Mouse (Mus musculus): Measurements from ENCODE around the gene Olfr342. TPM values are rescaled to one million over a fixed set of nuclear protein-coding genes. Genes with fewer than 3 reads are reported as not detected.

The Olfr342 gene
- polyA plus RNA-seq (2014; fragmentation: Nextera tagmentation; extraction: Ambion mirVana) = not detected in 2 replicates

- 78% methylated on average over 3 of the region's 3 CpGs for WGBS
- ATAC-seq (ENCODE audit: low FRiP score) (no peak), DNase-seq (ENCODE audit: low spot score) (no peak)
- H3K4me1 ChIP-seq (replicated peaks; ENCODE audit: control insufficient read depth, insufficient read depth, low read length) = no peaks in the 10 kb centered on the region
- H3K4me3 ChIP-seq (ENCODE audit: low read depth, low read length) = no peak within 1 kb of the TSS
- H3K9me3 ChIP-seq (ENCODE audit: control insufficient read depth, low read length) = no peaks in the 10 kb centered on the region; the same call in 1 of the 2 replicates
- H3K36me3 ChIP-seq (ENCODE audit: control insufficient read depth, insufficient read depth, low read length) = no peaks in the 10 kb centered on the region
- no peak within 1 kb of the TSS for H3K9ac ChIP-seq (ENCODE audit: low read depth, low read length)
- no peak within 1 kb of the TSS for H3K27ac ChIP-seq (ENCODE audit: low read depth, low read length)
- H3K4me2 ChIP-seq (replicated peaks; ENCODE audit: low read depth, low read length) = no peak within 1 kb of the TSS
- no peaks in the 10 kb centered on the region for H3K27me3 ChIP-seq (ENCODE audit: control insufficient read depth, insufficient read depth, low read length)
Measured at GRCm38 (mm10) chr2:36524698-36525097, at the start of gene Olfr342. TSS of gene Olfr342 (plus strand) at chr2:36524998.

- Histone ChIP-seq H3K27ac (ENCODE audit: low read depth, low read length) (no peak within 1 kb of the TSS), H3K9ac (ENCODE audit: low read depth, low read length) (no peak within 1 kb of the TSS), H3K4me3 (ENCODE audit: low read depth, low read length) (no peak within 1 kb of the TSS), H3K36me3 (ENCODE audit: control insufficient read depth, insufficient read depth, low read length) (no peaks in the 10 kb centered on the region), H3K27me3 (ENCODE audit: control insufficient read depth, insufficient read depth, low read length) (no peaks in the 10 kb centered on the region), H3K4me1 (replicated peaks; ENCODE audit: control insufficient read depth, insufficient read depth, low read length) (no peaks in the 10 kb centered on the region), H3K9me3 (ENCODE audit: control insufficient read depth, low read length) (no peaks in the 10 kb centered on the region), H3K4me2 (replicated peaks; ENCODE audit: low read depth, low read length) (no peak within 1 kb of the TSS)
- ATAC-seq (ENCODE audit: low FRiP score) = no peak
- no peak for DNase-seq (ENCODE audit: low spot score)
Measured at GRCm38 (mm10) chr2:36482368-36482767, 42.4 kb upstream of the Olfr342 start, which contains the start of gene Olfr341. TSS of gene Olfr341 (minus strand) at chr2:36482468.

GRCm38 (mm10) chr2:36565156-36565555 is 40.4 kb downstream of the Olfr342 start:
- Histone ChIP-seq H3K4me2 (replicated peaks; ENCODE audit: low read depth, low read length) (no peak overlapping the region), H3K27ac (ENCODE audit: low read depth, low read length) (no peak overlapping the region), H3K9me3 (ENCODE audit: control insufficient read depth, low read length) (no peaks in the 10 kb centered on the region), H3K4me3 (ENCODE audit: low read depth, low read length) (no peak overlapping the region), H3K36me3 (ENCODE audit: control insufficient read depth, insufficient read depth, low read length) (no peaks in the 10 kb centered on the region), H3K9ac (ENCODE audit: low read depth, low read length) (no peak overlapping the region), H3K27me3 (ENCODE audit: control insufficient read depth, insufficient read depth, low read length) (no peaks in the 10 kb centered on the region), H3K4me1 (replicated peaks; ENCODE audit: control insufficient read depth, insufficient read depth, low read length) (no peaks in the 10 kb centered on the region)
- DNase-seq (ENCODE audit: low spot score) (no peak), ATAC-seq (ENCODE audit: low FRiP score) (no peak)

- Histone ChIP-seq H3K36me3 (ENCODE audit: control insufficient read depth, insufficient read depth, low read length) (no peaks in the 10 kb centered on the region), H3K9ac (ENCODE audit: low read depth, low read length) (no peak within 1 kb of the TSS), H3K27me3 (ENCODE audit: control insufficient read depth, insufficient read depth, low read length) (no peaks in the 10 kb centered on the region), H3K4me1 (replicated peaks; ENCODE audit: control insufficient read depth, insufficient read depth, low read length) (no peaks in the 10 kb centered on the region), H3K9me3 (ENCODE audit: control insufficient read depth, low read length) (no peaks in the 10 kb centered on the region), H3K27ac (ENCODE audit: low read depth, low read length) (no peak within 1 kb of the TSS), H3K4me2 (replicated peaks; ENCODE audit: low read depth, low read length) (no peak within 1 kb of the TSS), H3K4me3 (ENCODE audit: low read depth, low read length) (no peak within 1 kb of the TSS)
- no peak for DNase-seq (ENCODE audit: low spot score)
- 86% methylated on average over 1 of the region's 1 CpGs for WGBS
- ATAC-seq (ENCODE audit: low FRiP score) = no peak
Measured at GRCm38 (mm10) chr2:36566362-36566761, 41.6 kb downstream of the Olfr342 start, which contains the start of gene Olfr344. TSS of gene Olfr344 (plus strand) at chr2:36566662.

GRCm38 (mm10) chr2:36567022-36567421 is 42.2 kb downstream of the Olfr342 start:
- Histone ChIP-seq H3K9ac (ENCODE audit: low read depth, low read length) (no peak overlapping the region), H3K4me2 (replicated peaks; ENCODE audit: low read depth, low read length) (no peak overlapping the region), H3K36me3 (ENCODE audit: control insufficient read depth, insufficient read depth, low read length) (no peaks in the 10 kb centered on the region), H3K4me3 (ENCODE audit: low read depth, low read length) (no peak overlapping the region), H3K27me3 (ENCODE audit: control insufficient read depth, insufficient read depth, low read length) (no peaks in the 10 kb centered on the region), H3K27ac (ENCODE audit: low read depth, low read length) (no peak overlapping the region), H3K9me3 (ENCODE audit: control insufficient read depth, low read length) (no peaks in the 10 kb centered on the region), H3K4me1 (replicated peaks; ENCODE audit: control insufficient read depth, insufficient read depth, low read length) (no peaks in the 10 kb centered on the region)
- DNase-seq (ENCODE audit: low spot score) (no peak), ATAC-seq (ENCODE audit: low FRiP score) (no peak)

- Histone ChIP-seq H3K4me3 (ENCODE audit: low read depth, low read length) (no peak overlapping the region), H3K9ac (ENCODE audit: low read depth, low read length) (no peak overlapping the region), H3K4me1 (replicated peaks; ENCODE audit: control insufficient read depth, insufficient read depth, low read length) (no peaks in the 10 kb centered on the region), H3K36me3 (ENCODE audit: control insufficient read depth, insufficient read depth, low read length) (no peaks in the 10 kb centered on the region), H3K27me3 (ENCODE audit: control insufficient read depth, insufficient read depth, low read length) (no peaks in the 10 kb centered on the region), H3K9me3 (ENCODE audit: control insufficient read depth, low read length) (no peaks in the 10 kb centered on the region), H3K4me2 (replicated peaks; ENCODE audit: low read depth, low read length) (no peak overlapping the region), H3K27ac (ENCODE audit: low read depth, low read length) (no peak overlapping the region)
- no peak for ATAC-seq (ENCODE audit: low FRiP score)
- 93% methylated on average over 3 of the region's 3 CpGs for WGBS
- DNase-seq (ENCODE audit: low spot score) = no peak
Measured at GRCm38 (mm10) chr2:36567845-36568244, 43.0 kb downstream of the Olfr342 start.

Other genes with a start within 250 kb of the Olfr342 start
- not detected in 2 replicates for gene Olfr338, start 151.5 kb upstream of the Olfr342 start, polyA plus RNA-seq (2014; fragmentation: Nextera tagmentation; extraction: Ambion mirVana)
- not detected in 2 replicates for gene Olfr339, start 106.1 kb upstream of the Olfr342 start, polyA plus RNA-seq (2014; fragmentation: Nextera tagmentation; extraction: Ambion mirVana)
- not detected in 2 replicates for gene Olfr340, start 72.4 kb upstream of the Olfr342 start, polyA plus RNA-seq (2014; fragmentation: Nextera tagmentation; extraction: Ambion mirVana)
- gene Olfr341, start 42.5 kb upstream of the Olfr342 start, polyA plus RNA-seq (2014; fragmentation: Nextera tagmentation; extraction: Ambion mirVana) = not detected in 2 replicates
- gene Olfr344, start 41.7 kb downstream of the Olfr342 start, polyA plus RNA-seq (2014; fragmentation: Nextera tagmentation; extraction: Ambion mirVana) = not detected in 2 replicates
- gene Olfr345, start 115.0 kb downstream of the Olfr342 start, polyA plus RNA-seq (2014; fragmentation: Nextera tagmentation; extraction: Ambion mirVana) = not detected in 2 replicates
- gene Olfr346, start 160.8 kb downstream of the Olfr342 start, polyA plus RNA-seq (2014; fragmentation: Nextera tagmentation; extraction: Ambion mirVana) = not detected in 2 replicates
- gene Olfr347, start 206.9 kb downstream of the Olfr342 start, polyA plus RNA-seq (2014; fragmentation: Nextera tagmentation; extraction: Ambion mirVana) = not detected in 2 replicates